Mouse (Mus musculus) adrenal gland, postnatal 4 days (tissue): Measurements from ENCODE around the gene Rnf186. TPM values are rescaled to one million over a fixed set of nuclear protein-coding genes. Genes with fewer than 3 reads are reported as not detected.

Experiments used
- DNase-seq, 2 experiments: peaks; one replicate each; pipeline ENCODE4 v3.0.0; 2021 to 2022; ENCODE audit warnings: low spot score in 2 of 2, mixed read lengths in 2 of 2
- total RNA-seq, 2 experiments: library from RNA; stranded (reverse); gene quantifications; 2 replicates each; pipeline ENCODE4 v1.2.3; 2021

Rnf186 gene
- total RNA-seq, 2 experiments from 2014 or later: 1.2 TPM; not detected in 1

DNA sequence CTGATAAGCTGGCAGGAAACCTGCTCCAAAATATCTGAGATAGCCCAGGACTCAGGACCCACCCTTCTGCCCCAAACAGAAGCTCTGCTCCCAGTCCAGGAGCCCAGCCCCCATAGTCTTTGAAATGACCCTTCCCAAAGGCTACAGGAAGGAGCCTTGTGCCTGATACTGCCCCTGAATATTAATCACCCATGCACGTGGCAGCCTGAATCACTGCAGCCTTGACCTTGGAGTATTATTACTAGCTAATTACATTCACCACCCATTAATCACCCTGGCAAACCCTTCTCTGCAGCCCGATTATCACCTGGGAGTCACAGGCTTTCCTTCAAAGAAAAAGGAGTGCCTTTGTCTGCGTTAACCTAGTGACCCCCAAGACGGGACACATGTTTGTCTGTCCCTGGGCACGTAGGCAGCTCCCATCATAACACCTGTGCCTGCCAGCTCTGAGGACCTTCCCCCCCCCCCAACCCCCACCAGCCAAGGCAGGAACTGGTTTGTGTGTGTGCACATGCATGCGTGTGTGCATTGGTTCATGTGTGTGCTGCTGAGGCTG is 41.1 kb downstream of the Rnf186 start:
- no peak for DNase-seq

DNA sequence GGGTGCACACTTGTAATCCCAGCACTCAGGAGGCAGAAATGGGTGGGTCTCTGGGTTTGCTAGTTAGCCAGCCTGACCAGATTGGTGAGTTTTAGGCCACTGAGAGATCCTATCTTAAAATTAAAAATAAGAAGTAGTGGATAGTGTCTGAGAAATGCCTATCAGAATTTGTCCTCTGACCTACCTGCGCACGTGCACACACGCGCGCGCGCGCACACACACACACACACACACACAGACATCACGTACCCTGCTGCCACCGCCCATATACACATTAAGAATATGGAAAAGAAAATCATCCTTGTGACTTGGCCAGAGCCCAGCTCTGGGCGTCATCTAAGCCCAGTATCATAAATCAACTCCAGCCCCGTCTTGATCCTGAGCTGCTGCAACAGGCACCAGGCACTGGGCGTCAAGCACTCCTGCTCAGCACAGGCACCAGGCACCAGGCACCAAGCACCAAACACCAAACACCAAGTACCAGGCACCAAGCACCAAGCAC is 44.3 kb downstream of the Rnf186 start:
- no peak for DNase-seq

DNA sequence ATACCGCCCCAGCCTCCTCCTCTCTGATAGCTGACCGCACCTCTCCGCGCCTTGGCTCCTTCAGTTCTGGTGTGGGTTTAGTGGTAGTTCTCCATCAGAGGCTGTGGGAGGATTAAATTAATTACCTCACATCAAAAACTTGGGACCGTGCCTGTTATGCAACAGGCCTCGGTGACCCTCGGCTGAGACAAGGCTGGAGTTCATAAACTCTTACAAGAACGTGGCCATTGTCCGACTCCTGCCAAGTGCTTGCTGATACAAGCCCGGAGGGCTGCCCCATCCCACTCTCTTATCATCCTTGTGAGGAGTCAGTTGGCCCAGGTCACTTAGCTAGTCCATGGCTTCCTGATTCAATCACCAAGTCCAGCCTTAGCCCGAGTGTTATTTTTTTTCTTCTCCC is 46.4 kb downstream of the Rnf186 start:
- no peak for DNase-seq

DNA sequence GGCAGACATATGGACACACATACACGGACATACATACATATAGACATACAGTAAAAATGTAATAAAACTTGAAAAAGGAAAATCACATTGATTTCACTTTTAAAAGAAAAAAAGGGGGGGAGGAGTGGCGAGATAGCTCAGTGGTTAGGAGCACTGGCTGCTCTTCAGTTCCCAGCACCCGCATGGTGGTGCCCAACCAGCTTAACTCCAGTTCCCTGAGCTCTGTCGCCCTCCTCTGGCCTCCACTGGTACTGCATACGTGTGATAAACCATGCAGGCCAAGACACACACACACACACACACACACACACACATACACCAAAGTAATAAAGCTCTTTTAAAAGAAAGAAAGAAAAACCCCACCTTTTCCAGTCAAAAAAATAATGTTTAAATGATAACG is 47.9 kb downstream of the Rnf186 start:
- no peak for DNase-seq

Other genes with a start within 250 kb of the Rnf186 start
- gene Pla2g2c, start 242.3 kb upstream of the Rnf186 start, total RNA-seq: under 1 TPM; 0.42 to 0.73 TPM
- gene Ubxn10, start 229.9 kb upstream of the Rnf186 start, total RNA-seq: 1 to 10 TPM; 1.8 to 2.4 TPM
- 10 to 100 TPM in 1 of 2 experiments, 1 to 10 TPM in 1; 9.7 to 10.1 TPM for gene Pla2g2f, start 209.5 kb upstream of the Rnf186 start, total RNA-seq
- 1 to 10 TPM; 1.1 to 1.4 TPM for gene Pla2g2d, start 191.4 kb upstream of the Rnf186 start, total RNA-seq
- 10 to 100 TPM; 31.0 to 32.6 TPM for gene Pla2g5, start 103.6 kb upstream of the Rnf186 start, total RNA-seq
- gene Gm13030, start 93.1 kb upstream of the Rnf186 start, total RNA-seq: not detected
- gene Pla2g2e, start 89.2 kb upstream of the Rnf186 start, total RNA-seq: 1 to 10 TPM; 1.3 to 1.5 TPM
- gene Otud3, start 53.2 kb upstream of the Rnf186 start, total RNA-seq: 10 to 100 TPM in 1 of 2 experiments, 1 to 10 TPM in 1; 9.1 to 10.1 TPM
- 10 to 100 TPM; 16.4 to 20.8 TPM for gene Tmco4, start 5.8 kb downstream of the Rnf186 start, total RNA-seq
- gene Htr6, start 108.5 kb downstream of the Rnf186 start, total RNA-seq: under 1 TPM; 0.76 to 0.84 TPM
- gene Nbl1, start 125.9 kb downstream of the Rnf186 start, total RNA-seq: 10 to 100 TPM; 47.4 to 49.2 TPM
- gene Minos1, start 164.0 kb downstream of the Rnf186 start, total RNA-seq: 100 to 1,000 TPM; 352 to 357 TPM
- gene Capzb, start 225.8 kb downstream of the Rnf186 start, total RNA-seq: 100 to 1,000 TPM; 343 to 361 TPM